Mouse (Mus musculus) embryonic facial prominence, embryonic 11.5 days (tissue): ENCODE measurements at regions not wholly inside any gene's neighbourhood (a gene's known extent, or its start where the extent isn't known, plus 50 kb on each side); places are given as distances from the start of the nearest gene placed in this dataset.
A peak's percentile ranks its signal among the peaks of the same experiment; 100 is the strongest.

Experiments used
- ATAC-seq: fragments of 200-750 bp; cut with Nextera tagmentation; replicated peaks from 2 replicates; pipeline ENCODE4 v1.8.0; 2017; ENCODE audit warnings: low read depth; ENCODE audit not compliant: insufficient number of reproducible peaks, low FRiP score, low TSS enrichment
- DNase-seq: peaks from one replicate; pipeline ENCODE4 v3.0.0-alpha.2; 2015; ENCODE audit warnings: low spot score
- H3K27ac ChIP-seq: fragments of 300-500 bp; sonication (generic); replicated peaks from 2 replicates; pipeline ENCODE4 v1.5.1; 2014; ENCODE audit warnings: mild to moderate bottlenecking, low read depth, low read length, control low read depth
- H3K27me3 ChIP-seq: fragments of 300-500 bp; sonication (generic); 2 replicates; pipeline ENCODE4 v1.6.1; 2014; ENCODE audit warnings: mild to moderate bottlenecking, low read length, moderate library complexity, mixed read lengths; ENCODE audit not compliant: control insufficient read depth, insufficient read depth
- H3K36me3 ChIP-seq: fragments of 300-500 bp; sonication (generic); replicated peaks from 2 replicates; pipeline ENCODE4 v1.6.1; 2014; ENCODE audit warnings: low read depth, mild to moderate bottlenecking, low read length, moderate library complexity, mixed read lengths; ENCODE audit not compliant: control insufficient read depth, insufficient read depth
- H3K4me1 ChIP-seq: fragments of 300-500 bp; sonication (generic); 2 replicates; pipeline ENCODE4 v1.6.1; 2014; ENCODE audit warnings: low read length, mixed read lengths; ENCODE audit not compliant: control insufficient read depth, insufficient read depth
- H3K4me2 ChIP-seq: fragments of 300-500 bp; sonication (generic); 2 replicates; pipeline ENCODE4 v1.6.1; 2014; ENCODE audit warnings: low read depth, mild to moderate bottlenecking, control low read depth, low read length, moderate library complexity
- H3K4me3 ChIP-seq: fragments of 300-500 bp; sonication (generic); 2 replicates; pipeline ENCODE4 v1.5.1; 2014; ENCODE audit warnings: low read depth, low read length, control low read depth
- H3K9ac ChIP-seq: fragments of 300-500 bp; sonication (generic); replicated peaks from 2 replicates; pipeline ENCODE4 v1.6.1; 2014; ENCODE audit warnings: mild to moderate bottlenecking, control low read depth, low read length
- H3K9me3 ChIP-seq: fragments of 300-500 bp; sonication (generic); replicated peaks from 2 replicates; pipeline ENCODE4 v1.6.1; 2016; ENCODE audit warnings: mild to moderate bottlenecking, low read length, inconsistent platforms, mixed read lengths; ENCODE audit not compliant: control insufficient read depth
- WGBS: fragments of 180-500 bp; shearing (Covaris S2); extraction: QIAGEN DNeasy Blood & Tissue Kit; methylation state at CpG from one replicate; pipeline ENCODE4 v1.1.7; 2014; 5-methylcytosine and 5-hydroxymethylcytosine counted together

GRCm38 (mm10) chr5:119015606-119016255, 455.3 kb downstream of the Med13l start:
- ATAC-seq (peak; percentile 75; the same call in 1 of the 2 replicates), DNase-seq (no peak)
- Histone ChIP-seq H3K4me1 (no peaks in the 10 kb centered on the region), H3K4me2 (no peak overlapping the region), H3K27me3 (no peaks in the 10 kb centered on the region), H3K9ac (no peak overlapping the region; the same call in 1 of the 2 replicates), H3K27ac (no peak overlapping the region), H3K4me3 (no peak overlapping the region), H3K36me3 (no peaks in the 10 kb centered on the region), H3K9me3 (no peaks in the 10 kb centered on the region)
- WGBS, result 10% methylated on average over 15 of the region's 15 CpGs

DNA sequence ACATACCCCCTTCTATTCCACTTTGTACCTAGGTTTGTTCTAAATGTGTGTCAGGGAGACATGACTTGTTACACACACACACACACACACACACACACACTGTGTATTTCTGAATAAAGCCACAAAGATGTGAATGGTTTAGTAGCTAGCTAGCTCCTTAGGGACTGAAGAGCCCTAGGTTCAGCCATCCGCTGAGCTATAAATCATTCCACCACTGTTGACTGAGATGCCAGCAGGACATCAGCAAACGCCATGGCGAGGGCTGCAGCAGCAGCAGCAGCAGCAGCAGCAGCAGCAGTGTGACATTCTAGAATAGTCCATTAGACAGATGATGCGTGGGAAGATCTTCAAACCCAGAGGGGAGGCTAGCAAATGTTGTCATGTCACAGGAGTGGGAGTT, 455.9 kb downstream of the Med13l start:
- DNase-seq, result no peak
- 48% methylated on average over 4 of the region's 4 CpGs for WGBS
- H3K27me3 ChIP-seq, result no peaks in the 10 kb centered on the region

DNA sequence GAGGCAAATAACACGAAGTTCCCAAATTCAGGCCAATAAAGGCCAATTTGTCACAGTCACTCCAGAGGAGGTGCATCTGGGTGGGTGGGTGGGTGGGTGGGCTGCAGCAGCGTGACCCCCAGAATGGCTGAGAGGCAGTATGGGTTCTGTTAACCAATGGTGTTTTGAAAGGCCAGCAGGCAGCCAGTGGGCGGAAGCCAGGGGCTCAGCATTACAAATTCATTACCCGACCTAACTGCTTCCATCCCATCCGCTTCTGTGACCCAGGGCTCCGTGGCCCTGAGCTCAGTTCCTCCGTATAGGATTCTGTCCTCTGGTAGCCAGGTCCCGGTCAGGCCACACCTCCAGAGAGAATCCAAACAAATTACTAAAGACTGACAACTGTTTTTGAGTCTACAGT, 463.5 kb downstream of the Med13l start:
- Histone ChIP-seq H3K4me1 (no peaks in the 10 kb centered on the region), H3K4me2 (no peak overlapping the region), H3K27ac (no peak overlapping the region), H3K9me3 (no peaks in the 10 kb centered on the region), H3K4me3 (no peak overlapping the region), H3K9ac (no peak overlapping the region), H3K36me3 (no peaks in the 10 kb centered on the region), H3K27me3 (no peaks in the 10 kb centered on the region)
- WGBS, result 34% methylated on average over 8 of the region's 8 CpGs
- DNase-seq, result peak; percentile 71
- ATAC-seq, result 0 out of 2 replicates have a peak, but pooled peaks have one; percentile 56

More for the DNA sequence above, 455.9 kb downstream of the Med13l start:
- Histone ChIP-seq H3K36me3 (no peaks in the 10 kb centered on the region), H3K27ac (no peak overlapping the region), H3K4me2 (no peak overlapping the region), H3K4me3 (no peak overlapping the region), H3K9me3 (no peaks in the 10 kb centered on the region), H3K4me1 (no peaks in the 10 kb centered on the region), H3K9ac (no peak overlapping the region)
- ATAC-seq, result no peak

GRCm38 (mm10) chr5:119032051-119032450, 471.6 kb downstream of the Med13l start:
- DNase-seq (no peak), ATAC-seq (no peak)
- Histone ChIP-seq H3K4me1 (no peaks in the 10 kb centered on the region), H3K36me3 (no peaks in the 10 kb centered on the region), H3K9me3 (no peaks in the 10 kb centered on the region), H3K4me3 (no peak overlapping the region), H3K4me2 (no peak overlapping the region), H3K27ac (no peak overlapping the region), H3K27me3 (no peaks in the 10 kb centered on the region), H3K9ac (no peak overlapping the region)
- 85% methylated on average over 5 of the region's 5 CpGs for WGBS

DNA sequence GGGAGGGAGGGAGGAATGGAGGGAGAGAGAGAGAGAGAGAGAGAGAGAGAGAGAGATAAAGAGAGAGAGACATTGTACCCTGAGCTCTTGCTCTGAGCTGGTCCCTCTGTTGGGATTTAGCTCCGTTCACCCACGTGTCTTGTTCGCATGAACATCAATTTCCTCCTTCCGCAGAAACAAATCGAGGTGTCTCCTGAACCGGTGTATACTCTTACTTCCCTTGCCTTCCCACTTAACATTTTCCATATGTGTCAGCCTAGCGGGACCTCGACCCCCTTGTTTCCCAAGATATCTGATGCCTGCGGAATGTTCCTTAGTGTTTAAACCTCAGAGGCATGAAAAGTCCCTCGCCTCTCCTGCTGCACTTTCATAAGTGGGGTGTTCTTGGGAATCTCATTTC, 484.1 kb downstream of the Med13l start:
- ATAC-seq, result peak; percentile 59; the same call in 1 of the 2 replicates
- Histone ChIP-seq H3K9ac (no peak overlapping the region), H3K27ac (no peak overlapping the region), H3K36me3 (no peaks in the 10 kb centered on the region), H3K4me1 (no peaks in the 10 kb centered on the region), H3K4me3 (no peak overlapping the region), H3K9me3 (no peaks in the 10 kb centered on the region), H3K4me2 (no peak overlapping the region), H3K27me3 (no peaks in the 10 kb centered on the region)
- WGBS, result 22% methylated on average over 10 of the region's 10 CpGs
- peak; percentile 86 for DNase-seq

DNA sequence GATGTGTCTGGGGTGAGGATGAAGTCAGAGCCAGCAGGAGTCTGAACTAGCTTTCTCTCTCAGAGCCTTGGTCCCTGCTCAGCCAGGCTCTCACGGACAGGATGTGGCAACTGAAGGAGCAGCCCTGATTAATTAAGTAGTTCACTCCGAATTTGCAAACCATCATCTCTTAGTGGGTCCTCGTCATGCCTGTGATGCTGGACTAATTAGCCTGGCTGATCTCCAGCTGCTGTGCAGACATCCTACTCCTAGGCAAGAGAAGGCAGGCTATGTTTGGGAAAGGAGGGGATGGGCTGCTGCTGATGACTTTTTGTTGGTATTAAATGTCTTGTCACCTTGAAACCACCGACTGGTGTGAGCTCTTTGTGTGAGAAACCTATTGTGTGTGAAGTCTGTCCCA, 487.1 kb downstream of the Med13l start:
- 40% methylated on average over 4 of the region's 4 CpGs for WGBS
- H3K9me3 ChIP-seq, result no peaks in the 10 kb centered on the region
- no peak overlapping the region for H3K27ac ChIP-seq
- no peaks in the 10 kb centered on the region for H3K36me3 ChIP-seq
- no peak overlapping the region for H3K4me3 ChIP-seq
- H3K4me1 ChIP-seq, result no peaks in the 10 kb centered on the region
- ATAC-seq, result no peak
- no peak overlapping the region for H3K4me2 ChIP-seq
- no peak for DNase-seq
- H3K9ac ChIP-seq, result no peak overlapping the region
- no peaks in the 10 kb centered on the region for H3K27me3 ChIP-seq

DNA sequence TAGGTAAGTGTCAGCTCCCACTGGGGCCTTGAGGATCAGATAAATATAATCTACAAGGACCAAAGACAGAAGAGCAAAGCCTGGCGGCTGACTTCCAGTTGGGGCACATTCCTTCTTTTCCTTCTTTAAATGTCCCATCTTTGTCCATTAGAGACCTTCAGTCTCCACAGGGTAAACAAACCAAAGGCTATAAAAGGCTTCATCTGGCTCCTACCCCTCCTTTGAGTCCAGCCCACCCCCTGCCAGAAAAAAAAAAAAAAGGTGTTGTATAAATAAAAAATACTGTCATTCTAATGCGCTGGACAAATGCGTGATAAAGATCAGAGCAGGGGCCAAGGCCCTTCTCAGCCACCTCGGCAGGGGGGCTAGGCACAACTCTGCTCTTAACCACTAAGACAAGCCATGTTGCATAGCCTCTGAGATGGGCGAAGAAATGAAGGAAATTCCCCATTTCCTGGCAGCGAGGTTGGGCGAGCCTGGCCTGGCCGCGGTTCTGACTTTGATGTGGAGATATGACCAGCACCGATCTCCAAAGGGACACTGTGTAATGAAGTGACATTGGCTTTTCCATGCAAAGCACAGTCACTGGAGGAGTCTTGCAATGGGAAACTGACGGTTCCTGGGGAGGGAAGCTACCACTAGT, 492.0 kb downstream of the Med13l start:
- DNase-seq, result no peak
- no peak overlapping the region for H3K4me3 ChIP-seq
- WGBS, result 56% methylated on average over 11 of the region's 11 CpGs

DNA sequence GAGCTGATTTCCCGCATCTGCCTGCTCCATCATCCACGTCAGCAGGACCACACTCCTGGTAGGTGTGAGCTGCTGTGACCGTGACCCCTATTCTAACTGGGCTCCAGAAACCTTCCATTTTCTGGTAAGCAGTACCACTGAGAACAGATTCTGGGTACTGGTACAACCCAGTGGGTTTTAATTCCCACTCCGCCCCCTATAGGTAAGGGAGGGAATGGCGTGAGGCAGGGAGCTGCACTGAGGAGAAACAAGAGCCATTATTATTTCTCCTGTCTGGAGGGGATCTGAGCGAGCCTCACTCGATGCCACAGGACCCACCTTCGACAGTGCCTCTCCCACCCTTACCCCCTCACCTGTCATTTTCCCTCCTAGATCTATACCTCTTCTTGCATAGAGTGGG, 493.3 kb downstream of the Med13l start:
- ATAC-seq (no peak), DNase-seq (no peak)
- H3K36me3 ChIP-seq, result no peaks in the 10 kb centered on the region
- WGBS, result 79% methylated on average over 8 of the region's 8 CpGs
- H3K9me3 ChIP-seq, result no peaks in the 10 kb centered on the region
- H3K27ac ChIP-seq, result no peak overlapping the region
- no peaks in the 10 kb centered on the region; the same call in 1 of the 2 replicates for H3K4me1 ChIP-seq
- no peak overlapping the region for H3K4me2 ChIP-seq
- no peak overlapping the region for H3K4me3 ChIP-seq
- no peaks in the 10 kb centered on the region for H3K27me3 ChIP-seq
- no peak overlapping the region for H3K9ac ChIP-seq

More for the DNA sequence above, 492.0 kb downstream of the Med13l start:
- no peak for ATAC-seq
- H3K27me3 ChIP-seq, result no peaks in the 10 kb centered on the region
- H3K9me3 ChIP-seq, result no peaks in the 10 kb centered on the region
- H3K4me1 ChIP-seq, result no peaks in the 10 kb centered on the region; the same call in 1 of the 2 replicates
- H3K36me3 ChIP-seq, result no peaks in the 10 kb centered on the region
- no peak overlapping the region for H3K27ac ChIP-seq
- H3K9ac ChIP-seq, result no peak overlapping the region
- H3K4me2 ChIP-seq, result no peak overlapping the region
